Mouse (Mus musculus) small intestine, adult 2 months (tissue): ENCODE results near the gene Plpp4. TPM values are rescaled to one million over a fixed set of nuclear protein-coding genes. Genes with fewer than 3 reads are reported as not detected.

Source experiments
- H3K27ac ChIP-seq: fragments of 200-500 bp; 2 replicates; pipeline ENCODE4 v1.5.1; 2012; ENCODE audit warnings: low read depth, low read length, control low read depth, inconsistent platforms; ENCODE audit not compliant: insufficient read depth
- H3K27me3 ChIP-seq: fragments of 200-500 bp; 2 replicates; pipeline ENCODE4 v1.6.1; 2012; ENCODE audit warnings: mild to moderate bottlenecking, moderate library complexity, low read length, inconsistent platforms; ENCODE audit not compliant: control insufficient read depth, insufficient read depth
- H3K36me3 ChIP-seq: fragments of 200-500 bp; 2 replicates; pipeline ENCODE4 v1.6.1; 2012; ENCODE audit warnings: mild to moderate bottlenecking, low read length, control low read depth, inconsistent platforms; ENCODE audit not compliant: control insufficient read depth, insufficient read depth
- H3K4me1 ChIP-seq: fragments of 200-500 bp; 2 replicates; pipeline ENCODE4 v1.6.1; 2012; ENCODE audit warnings: low read length, inconsistent platforms, mixed read lengths; ENCODE audit not compliant: control insufficient read depth, insufficient read depth, insufficient read length
- H3K4me3 ChIP-seq: fragments of 200-500 bp; 2 replicates; pipeline ENCODE4 v1.5.1; 2012; ENCODE audit warnings: low read depth, mild to moderate bottlenecking, control low read depth, inconsistent platforms, low read length, moderate library complexity
- CTCF ChIP-seq: fragments of 200-500 bp; IDR thresholded peaks from 2 replicates; pipeline ENCODE4 v1.5.1; 2012; ENCODE audit warnings: low read depth, mild to moderate bottlenecking, control low read depth, inconsistent platforms, low read length, moderate library complexity, mixed read lengths; ENCODE audit not compliant: insufficient replicate concordance, insufficient read length; ENCODE audit errors: extremely low read depth
- POLR2A ChIP-seq: fragments of 200-500 bp; IDR thresholded peaks from 2 replicates; pipeline ENCODE4 v1.6.1; 2012; ENCODE audit warnings: low read depth, mild to moderate bottlenecking, control low read depth, inconsistent platforms, low read length, moderate library complexity
- WGBS: fragments of 180-500 bp; shearing (Covaris S2); methylation state at CpG from one replicate; pipeline ENCODE4 v1.1.7; 2018; 5-methylcytosine and 5-hydroxymethylcytosine counted together
- polyA plus RNA-seq: library from polyadenylated mRNA; depleted of rRNA; stranded (reverse); fragments of >200 nt; gene quantifications from 2 replicates; pipeline ENCODE4 v1.2.3, GENCODE M21; 2012

Plpp4 gene
- polyA plus RNA-seq, 1 experiment = not detected

GRCm38 (mm10) chr7:129274726-129275125 lies 17.9 kb downstream of the Plpp4 start:
- no peaks in the 10 kb centered on the region for H3K36me3 ChIP-seq
- WGBS = 84% methylated on average over 5 of the region's 5 CpGs
- H3K4me3 ChIP-seq = no peak overlapping the region
- peaks cover 8% of the 10 kb centered on the region; the same call in 1 of the 2 replicates for H3K4me1 ChIP-seq
- no peaks in the 10 kb centered on the region for H3K27me3 ChIP-seq
- no peak for TF ChIP-seq POLR2A
- TF ChIP-seq CTCF = no peak
- H3K27ac ChIP-seq = no peak overlapping the region

GRCm38 (mm10) chr7:129277751-129278150 lies 20.9 kb downstream of the Plpp4 start:
- no peak for TF ChIP-seq POLR2A
- TF ChIP-seq CTCF = no peak
- Histone ChIP-seq H3K27me3 (no peaks in the 10 kb centered on the region), H3K27ac (no peak overlapping the region), H3K4me1 (peaks cover 10% of the 10 kb centered on the region; the same call in 1 of the 2 replicates), H3K4me3 (no peak overlapping the region), H3K36me3 (no peaks in the 10 kb centered on the region)
- 94% methylated on average over 5 of the region's 5 CpGs for WGBS

DNA sequence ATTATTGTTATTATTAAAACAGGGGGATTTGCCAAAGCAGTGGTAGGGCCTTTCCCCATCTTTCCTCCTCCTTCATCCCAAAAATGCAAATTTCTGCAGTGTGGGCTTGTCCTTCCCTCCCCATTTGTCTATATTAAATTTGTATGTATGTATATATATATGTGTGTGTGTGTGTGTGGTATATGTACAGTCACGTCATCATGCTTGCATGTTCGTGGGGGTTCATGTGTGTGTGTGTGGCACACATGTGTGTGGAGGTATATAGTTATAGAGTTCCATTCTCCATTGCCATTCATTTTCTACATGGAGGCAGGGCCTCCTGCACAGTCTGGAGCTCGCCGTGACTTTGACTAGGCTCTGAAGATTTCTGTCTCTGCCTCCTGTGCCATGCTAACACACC lies 22.0 kb downstream of the Plpp4 start:
- Histone ChIP-seq H3K27ac (no peak overlapping the region), H3K36me3 (no peaks in the 10 kb centered on the region), H3K4me3 (no peak overlapping the region), H3K27me3 (no peaks in the 10 kb centered on the region), H3K4me1 (peaks cover 10% of the 10 kb centered on the region; the same call in 1 of the 2 replicates)
- 88% methylated on average over 4 of the region's 4 CpGs for WGBS
- TF ChIP-seq CTCF = no peak
- TF ChIP-seq POLR2A = no peak

DNA sequence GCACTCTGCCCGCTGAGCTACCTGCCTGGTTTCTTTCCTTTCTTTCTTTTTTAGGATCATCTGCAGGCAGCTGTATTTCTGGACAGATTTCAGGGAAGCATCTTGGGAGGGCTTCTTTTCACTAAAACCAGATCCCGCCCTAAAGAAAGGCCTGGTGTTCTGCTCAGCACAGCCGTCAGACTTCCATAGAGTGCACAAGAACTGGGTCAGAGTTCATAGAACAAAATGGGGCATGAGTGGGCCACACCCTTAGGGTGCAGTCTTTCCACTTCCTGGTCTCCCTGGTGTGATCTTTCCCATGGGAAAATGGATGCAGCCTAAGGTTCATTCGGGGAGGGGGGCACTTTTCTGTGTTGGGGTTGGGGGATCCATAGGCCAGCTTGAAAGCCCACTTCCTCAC lies 22.4 kb downstream of the Plpp4 start:
- Histone ChIP-seq H3K36me3 (no peaks in the 10 kb centered on the region), H3K4me1 (peaks cover 10% of the 10 kb centered on the region; the same call in 1 of the 2 replicates), H3K27me3 (no peaks in the 10 kb centered on the region), H3K27ac (no peak overlapping the region), H3K4me3 (no peak overlapping the region)
- 40% methylated on average over 4 of the region's 4 CpGs for WGBS
- no peak for TF ChIP-seq POLR2A
- no peak for TF ChIP-seq CTCF

GRCm38 (mm10) chr7:129281966-129282365 lies 25.1 kb downstream of the Plpp4 start:
- Histone ChIP-seq H3K4me3 (no peak overlapping the region), H3K27me3 (no peaks in the 10 kb centered on the region), H3K36me3 (no peaks in the 10 kb centered on the region), H3K27ac (no peak overlapping the region), H3K4me1 (peaks cover 28% of the 10 kb centered on the region; the same call in 1 of the 2 replicates)
- 92% methylated on average over 4 of the region's 4 CpGs for WGBS
- TF ChIP-seq POLR2A (no peak), CTCF (no peak)

GRCm38 (mm10) chr7:129285186-129285868 lies 28.5 kb downstream of the Plpp4 start:
- TF ChIP-seq CTCF = no peak
- no peak for TF ChIP-seq POLR2A
- Histone ChIP-seq H3K4me1 (peaks cover 29% of the 10 kb centered on the region; the same call in 1 of the 2 replicates), H3K27ac (peak overlapping the region; percentile 86), H3K36me3 (no peaks in the 10 kb centered on the region), H3K4me3 (no peak overlapping the region), H3K27me3 (no peaks in the 10 kb centered on the region)
- 23% methylated on average over 7 of the region's 7 CpGs for WGBS

DNA sequence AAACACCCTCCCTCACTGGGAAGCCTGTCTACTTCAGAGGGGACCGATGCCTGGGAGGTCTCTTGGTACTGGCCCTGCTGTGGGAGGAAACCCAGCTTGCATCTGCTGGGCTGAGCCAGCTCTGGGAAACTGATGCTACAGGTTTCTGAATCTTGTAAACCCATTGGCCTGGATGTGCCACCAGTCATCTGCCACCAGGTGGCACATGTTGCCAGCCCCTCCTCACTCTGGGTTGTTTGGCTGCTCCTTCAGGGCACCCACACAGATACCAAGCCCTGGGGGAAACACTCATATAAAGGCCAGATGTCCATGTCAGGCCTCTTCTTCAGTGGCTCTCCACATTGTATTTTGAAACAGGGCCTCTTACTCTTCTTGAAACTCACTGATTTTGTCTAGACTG lies 36.4 kb downstream of the Plpp4 start:
- H3K4me3 ChIP-seq = no peak overlapping the region
- 88% methylated on average over 1 of the region's 1 CpGs for WGBS
- no peaks in the 10 kb centered on the region for H3K27me3 ChIP-seq
- peak; percentile 38; the same call in 1 of the 2 replicates for TF ChIP-seq CTCF
- TF ChIP-seq POLR2A = no peak
- H3K36me3 ChIP-seq = no peaks in the 10 kb centered on the region
- H3K27ac ChIP-seq = no peak overlapping the region
- no peaks in the 10 kb centered on the region for H3K4me1 ChIP-seq
